In the genomic region with DNA sequence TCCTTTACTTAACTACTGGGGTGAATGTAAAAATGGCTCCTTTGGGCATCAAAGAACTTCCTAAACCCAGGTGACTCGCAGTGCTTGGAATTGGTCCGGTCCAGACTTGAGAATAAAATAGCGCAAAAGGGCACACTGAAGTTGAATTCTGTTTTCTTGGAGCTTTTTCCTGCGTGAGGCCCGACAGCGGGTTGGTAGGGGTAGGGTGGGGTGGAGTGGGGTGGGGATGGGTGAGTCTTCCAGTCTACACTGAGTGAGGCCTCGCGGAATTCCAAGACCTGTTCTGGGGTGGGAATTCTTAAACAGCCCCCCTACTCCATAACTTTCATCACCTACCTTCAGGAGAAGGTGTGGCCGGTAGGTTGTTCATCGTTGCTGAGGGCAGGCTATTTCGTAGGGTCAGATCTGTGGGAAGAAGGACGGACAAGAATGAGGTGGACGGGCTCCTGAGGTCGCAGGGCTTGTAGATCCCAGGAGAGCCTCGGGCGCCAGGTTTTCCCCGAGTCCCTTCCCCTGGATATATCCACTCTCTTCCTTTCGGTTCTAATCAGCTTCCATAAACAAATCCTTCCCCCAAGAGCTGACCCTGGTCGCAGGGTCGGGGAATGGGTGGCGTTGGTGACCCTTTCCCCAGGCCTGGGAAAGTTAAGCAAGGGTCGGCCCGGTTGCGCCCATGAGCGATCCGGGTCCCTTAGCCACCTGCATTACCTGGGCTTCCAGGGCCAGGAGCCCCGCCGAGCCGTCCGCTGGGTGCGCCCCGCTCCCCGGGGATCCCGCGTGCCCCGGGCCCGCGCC, we compare ENCODE assay signal across 8 mouse cellular contexts. TPM values are rescaled to one million over a fixed set of nuclear protein-coding genes. Genes with fewer than 3 reads are reported as not detected.
DNase-seq lines count a peak whose midpoint lies in the region; ATAC-seq and TF ChIP-seq lines count a peak whose summit lies in the region.

No protein-coding gene starts in this region.

- peak overlapping the region; percentile 92 for H3K4me2 ChIP-seq in CH12.LX (ENCODE audit: insufficient read depth, low read depth, poor library complexity, severe bottlenecking)
- peak overlapping the region; percentile 76 for H3K4me2 ChIP-seq in forebrain, embryonic 13.5 days
- peak overlapping the region; percentile 68 for H3K4me2 ChIP-seq in liver, embryonic 14.5 days (ENCODE audit: low read depth)

- H3K36me3 ChIP-seq in heart, embryonic 10.5 days = no peaks in the 10 kb centered on the region
- peaks cover 14 to 21% of the 10 kb centered on the region in 2 experiments for H3K36me3 ChIP-seq in CH12.LX (replicated peaks in 1 of 2; ENCODE audit: control insufficient read depth in 1 of 2, insufficient read depth in 1 of 2, low read length in 1 of 2)
- H3K36me3 ChIP-seq in forebrain, embryonic 13.5 days (ENCODE audit: poor library complexity, severe bottlenecking) = no peaks in the 10 kb centered on the region
- H3K36me3 ChIP-seq in liver, embryonic 14.5 days (replicated peaks; ENCODE audit: control insufficient read depth, insufficient read depth, low read depth) = no peaks in the 10 kb centered on the region

- peak overlapping the region; percentile 18 for H3K9ac ChIP-seq in CH12.LX (ENCODE audit: insufficient read depth, low read depth)
- H3K9ac ChIP-seq in forebrain, embryonic 13.5 days = peak overlapping the region; percentile 37
- no peak overlapping the region; the same call in 1 of the 2 replicates for H3K9ac ChIP-seq in liver, embryonic 14.5 days (replicated peaks)

- H3K27ac ChIP-seq in heart, embryonic 10.5 days = peak overlapping the region; percentile 82
- H3K27ac ChIP-seq in CH12.LX (ENCODE audit: insufficient read depth, low read depth) = no peak overlapping the region
- no peak overlapping the region for H3K27ac ChIP-seq in forebrain, embryonic 13.5 days
- no peak overlapping the region for H3K27ac ChIP-seq in liver, embryonic 14.5 days

- H3K9me3 ChIP-seq in heart, embryonic 10.5 days = no peaks in the 10 kb centered on the region
- no peaks in the 10 kb centered on the region for H3K9me3 ChIP-seq in CH12.LX (replicated peaks; ENCODE audit: low read length)
- no peaks in the 10 kb centered on the region for H3K9me3 ChIP-seq in forebrain, embryonic 13.5 days (replicated peaks)
- no peaks in the 10 kb centered on the region for H3K9me3 ChIP-seq in liver, embryonic 14.5 days (ENCODE audit: control insufficient read depth, low read length)

- DNase-seq in heart, embryonic 10.5 days (ENCODE audit: low spot score) = no peak
- no peak for DNase-seq in heart, adult 8-10 months (ENCODE audit: low spot score)
- DNase-seq in CH12.LX (ENCODE audit: extremely low read depth) = no peak
- DNase-seq in liver, embryonic 14.5 days (ENCODE audit: low read depth in 3 of 3, low spot score in 3 of 3) = no peak
- no peak for DNase-seq in left cerebral cortex, adult 8-10 months (ENCODE audit: low spot score in 2 of 2)
- DNase-seq in thymus, postnatal 4 days = no peak

- peaks cover 46% of the 10 kb centered on the region for H3K4me1 ChIP-seq in heart, embryonic 10.5 days
- peaks cover 13 to 57% of the 10 kb centered on the region in 2 experiments for H3K4me1 ChIP-seq in CH12.LX (ENCODE audit: control insufficient read depth in 1 of 2, insufficient read depth in 2 of 2)
- peaks cover 13% of the 10 kb centered on the region for H3K4me1 ChIP-seq in forebrain, embryonic 13.5 days
- peaks cover 0 to 13% of the 10 kb centered on the region in 2 experiments; a peak in 2 of 4 replicates for H3K4me1 ChIP-seq in liver, embryonic 14.5 days (replicated peaks; ENCODE audit: control insufficient read depth in 2 of 2, insufficient read depth in 2 of 2, low read length in 1 of 2)

- TF ChIP-seq RAD21 in CH12.LX (IDR thresholded peaks at IDR 0.05; ENCODE audit: low read depth, low read length) = no peak

- TF ChIP-seq CTCF in CH12.LX (conservative IDR thresholded peaks at IDR 0.05 in 1 of 2, IDR thresholded peaks at IDR 0.05 in 1 of 2; ENCODE audit: low read depth in 2 of 2, low read length in 2 of 2) = no peak
- TF ChIP-seq CTCF in liver, embryonic 14.5 days (IDR thresholded peaks at IDR 0.05; ENCODE audit: low read depth) = no peak

- TF ChIP-seq POLR2A in CH12.LX (IDR thresholded peaks at IDR 0.05; ENCODE audit: low read depth, low read length) = no peak

- H3K4me3 ChIP-seq in heart, embryonic 10.5 days = peak overlapping the region; percentile 73
- peak overlapping the region in 2 of 3 experiments; percentile 60 to 69 for H3K4me3 ChIP-seq in CH12.LX (replicated peaks in 1 of 3; ENCODE audit: low read depth in 2 of 3, low read length in 2 of 3, poor library complexity in 1 of 3)
- peak overlapping the region; percentile 43 for H3K4me3 ChIP-seq in forebrain, embryonic 13.5 days
- peak overlapping the region; percentile 46 to 47 for H3K4me3 ChIP-seq in liver, embryonic 14.5 days (ENCODE audit: insufficient read depth in 1 of 2, low read depth in 2 of 2, low read length in 2 of 2)

- H3K27me3 ChIP-seq in heart, embryonic 10.5 days (ENCODE audit: insufficient read depth, poor library complexity, severe bottlenecking) = peaks cover 55% of the 10 kb centered on the region
- H3K27me3 ChIP-seq in CH12.LX (replicated peaks) = peaks cover 6% of the 10 kb centered on the region
- H3K27me3 ChIP-seq in forebrain, embryonic 13.5 days = peaks cover 63% of the 10 kb centered on the region
- peaks cover 42% of the 10 kb centered on the region for H3K27me3 ChIP-seq in liver, embryonic 14.5 days (ENCODE audit: control insufficient read depth, insufficient read depth, low read length)

- TF ChIP-seq EP300 in CH12.LX (IDR thresholded peaks at IDR 0.05; ENCODE audit: low read length) = no peak
- no peak for TF ChIP-seq EP300 in liver, embryonic 14.5 days (IDR thresholded peaks at IDR 0.05; ENCODE audit: low read depth)

- no peaks in the 10 kb centered on the region for H3K79me2 ChIP-seq in CH12.LX (replicated peaks; ENCODE audit: control insufficient read depth, extremely low read depth, insufficient read depth, poor library complexity, severe bottlenecking)

- WGBS in heart, embryonic 10.5 days = 2% methylated on average over 38 of the region's 38 CpGs
- 2% methylated on average over 38 of the region's 38 CpGs for WGBS in forebrain, embryonic 13.5 days
- WGBS in liver, embryonic 14.5 days (ENCODE audit: insufficient replicate concordance) = 4% methylated on average over 38 of the region's 38 CpGs

- no peak for ATAC-seq in forebrain, embryonic 13.5 days
- ATAC-seq in liver, embryonic 14.5 days (ENCODE audit: insufficient read depth) = no peak; the same call in 1 of the 2 replicates
- ATAC-seq in CD4-positive, CD25-positive, alpha-beta regulatory T cell, adult 4 months = no peak

- in situ Hi-C loops in CH12.LX (cut with MboI; ENCODE audit: low pct_ligation_motif_present, low pct_unique_long_range_greater_than_20kb, low sequenced_read_pairs) = no loop called here

- dilution Hi-C loops in CH12.LX (cut with MboI; ENCODE audit: extremely low pct_ligation_motif_present, extremely low pct_unique_long_range_greater_than_20kb, low sequenced_read_pairs) = no loop called here

RNA-seq across cellular contexts. Expression of a gene that starts 0.7 kb away (rescaled TPM):
- polyA plus RNA-seq in heart, embryonic 10.5 days (2016; fragmentation: Nextera tagmentation; extraction: Ambion mirVana) = 16.2 and 16.9 TPM in 2 replicates
- 10 to 100 TPM; 10.9 to 20.2 (median 11.9) TPM for total RNA-seq in heart, adult 8-10 months (2022)
- total RNA-seq in CH12.LX (2012; rRNA removed) = 4.9 and 7.0 TPM in 2 replicates
- 0.55 and 1.3 TPM in 2 replicates for total RNA-seq in CH12.LX (2014; rRNA removed)
- 3.2 and 4.8 TPM in 2 replicates for polyA plus RNA-seq in CH12.LX (2012; ENCODE audit: insufficient read length, low read depth)
- polyA plus RNA-seq in forebrain, embryonic 13.5 days (2015; fragmentation: Nextera tagmentation; extraction: Ambion mirVana) = 1.7 and 2.1 TPM in 2 replicates
- polyA plus RNA-seq in liver, embryonic 14.5 days (2012; rRNA removed) = 7.3 TPM in 2 replicates
- polyA plus RNA-seq in liver, embryonic 14.5 days (2014; fragmentation: Nextera tagmentation; extraction: Ambion mirVana) = 6.8 and 7.0 TPM in 2 replicates
- 1 to 10 TPM; 1.9 to 3.1 (median 2.3) TPM for total RNA-seq in left cerebral cortex, adult 8-10 months (2022)
- not detected for polyA plus RNA-seq in CD4-positive, CD25-positive, alpha-beta regulatory T cell, adult 4 months (2017; shearing (Covaris generic))

RNA-seq across cellular contexts. Expression of a gene that starts 20.9 kb away (rescaled TPM):
- polyA plus RNA-seq in heart, embryonic 10.5 days (2016; fragmentation: Nextera tagmentation; extraction: Ambion mirVana) = 209 and 212 TPM in 2 replicates
- total RNA-seq in heart, adult 8-10 months (2022) = 100 to 1,000 TPM; 170 to 189 (median 183) TPM
- 56.0 and 63.8 TPM in 2 replicates for total RNA-seq in CH12.LX (2012; rRNA removed)
- total RNA-seq in CH12.LX (2014; rRNA removed) = 139 and 159 TPM in 2 replicates
- polyA plus RNA-seq in CH12.LX (2012; ENCODE audit: insufficient read length, low read depth) = 160 and 213 TPM in 2 replicates
- 190 and 192 TPM in 2 replicates for polyA plus RNA-seq in forebrain, embryonic 13.5 days (2015; fragmentation: Nextera tagmentation; extraction: Ambion mirVana)
- polyA plus RNA-seq in liver, embryonic 14.5 days (2012; rRNA removed) = 104 and 107 TPM in 2 replicates
- polyA plus RNA-seq in liver, embryonic 14.5 days (2014; fragmentation: Nextera tagmentation; extraction: Ambion mirVana) = 178 and 182 TPM in 2 replicates
- 100 to 1,000 TPM; 118 to 126 (median 122) TPM for total RNA-seq in left cerebral cortex, adult 8-10 months (2022)
- 100 to 1,000 TPM; 682 to 766 TPM for polyA plus RNA-seq in CD4-positive, CD25-positive, alpha-beta regulatory T cell, adult 4 months (2017; shearing (Covaris generic))

RNA-seq across cellular contexts. Expression of a gene that starts 33.3 kb away (rescaled TPM):
- 4.3 and 10.3 TPM in 2 replicates for polyA plus RNA-seq in heart, embryonic 10.5 days (2016; fragmentation: Nextera tagmentation; extraction: Ambion mirVana)
- total RNA-seq in heart, adult 8-10 months (2022) = 1 to 10 TPM in 2 of 4 experiments, under 1 TPM in 2; 0.84 to 2.6 (median 1.1) TPM
- total RNA-seq in CH12.LX (2012; rRNA removed) (60.4 and 64.8 TPM in 2 replicates), CH12.LX (2014; rRNA removed) (49.2 and 51.4 TPM in 2 replicates)
- 72.8 and 89.9 TPM in 2 replicates for polyA plus RNA-seq in CH12.LX (2012; ENCODE audit: insufficient read length, low read depth)
- polyA plus RNA-seq in forebrain, embryonic 13.5 days (2015; fragmentation: Nextera tagmentation; extraction: Ambion mirVana) = 1.3 and 1.7 TPM in 2 replicates
- polyA plus RNA-seq in liver, embryonic 14.5 days (2012; rRNA removed) = 16.5 and 17.5 TPM in 2 replicates
- polyA plus RNA-seq in liver, embryonic 14.5 days (2014; fragmentation: Nextera tagmentation; extraction: Ambion mirVana) = 12.7 and 15.2 TPM in 2 replicates
- total RNA-seq in left cerebral cortex, adult 8-10 months (2022) = 10 to 100 TPM in 1 of 4 experiments, 1 to 10 TPM in 3; 6.8 to 10.0 (median 7.6) TPM
- polyA plus RNA-seq in CD4-positive, CD25-positive, alpha-beta regulatory T cell, adult 4 months (2017; shearing (Covaris generic)) = 100 to 1,000 TPM; 283 to 390 TPM

RNA-seq across cellular contexts. Expression of a gene that starts 36.3 kb away (rescaled TPM):
- polyA plus RNA-seq in heart, embryonic 10.5 days (2016; fragmentation: Nextera tagmentation; extraction: Ambion mirVana) = 2.0 and 2.1 TPM in 2 replicates
- total RNA-seq in heart, adult 8-10 months (2022) = 10 to 100 TPM; 11.1 to 17.3 (median 13.8) TPM
- total RNA-seq in CH12.LX (2012; rRNA removed) = 3.5 and 7.4 TPM in 2 replicates
- 0.97 and 1.7 TPM in 2 replicates for total RNA-seq in CH12.LX (2014; rRNA removed)
- polyA plus RNA-seq in CH12.LX (2012; ENCODE audit: insufficient read length, low read depth) = 6.3 and 9.1 TPM in 2 replicates
- polyA plus RNA-seq in forebrain, embryonic 13.5 days (2015; fragmentation: Nextera tagmentation; extraction: Ambion mirVana) = 36.4 and 37.5 TPM in 2 replicates
- polyA plus RNA-seq in liver, embryonic 14.5 days (2012; rRNA removed) = 0.46 and 0.77 TPM in 2 replicates
- polyA plus RNA-seq in liver, embryonic 14.5 days (2014; fragmentation: Nextera tagmentation; extraction: Ambion mirVana) = 0.19 and 0.39 TPM in 2 replicates
- total RNA-seq in left cerebral cortex, adult 8-10 months (2022) = 100 to 1,000 TPM; 119 to 151 (median 133) TPM
- polyA plus RNA-seq in CD4-positive, CD25-positive, alpha-beta regulatory T cell, adult 4 months (2017; shearing (Covaris generic)) = 10 to 100 TPM; 13.3 to 17.4 TPM

RNA-seq across cellular contexts. Expression of a gene that starts 51.7 kb away (rescaled TPM):
- 1.5 and 2.4 TPM in 2 replicates for polyA plus RNA-seq in heart, embryonic 10.5 days (2016; fragmentation: Nextera tagmentation; extraction: Ambion mirVana)
- total RNA-seq in heart, adult 8-10 months (2022) = 1 to 10 TPM; 1.1 to 2.0 (median 1.5) TPM
- total RNA-seq in CH12.LX (2012; rRNA removed) = 4.8 and 5.1 TPM in 2 replicates
- total RNA-seq in CH12.LX (2014; rRNA removed) = 1.3 and 1.8 TPM in 2 replicates
- polyA plus RNA-seq in CH12.LX (2012; ENCODE audit: insufficient read length, low read depth) = 3.3 TPM in 2 replicates
- polyA plus RNA-seq in forebrain, embryonic 13.5 days (2015; fragmentation: Nextera tagmentation; extraction: Ambion mirVana) = 0.23 and 1.2 TPM in 2 replicates
- polyA plus RNA-seq in liver, embryonic 14.5 days (2012; rRNA removed) = 8.1 and 9.5 TPM in 2 replicates
- 11.5 and 13.8 TPM in 2 replicates for polyA plus RNA-seq in liver, embryonic 14.5 days (2014; fragmentation: Nextera tagmentation; extraction: Ambion mirVana)
- total RNA-seq in left cerebral cortex, adult 8-10 months (2022) = 1 to 10 TPM; 1.7 to 5.8 (median 4.5) TPM
- 10 to 100 TPM in 1 of 2 experiments, 1 to 10 TPM in 1; 5.7 to 10.5 TPM for polyA plus RNA-seq in CD4-positive, CD25-positive, alpha-beta regulatory T cell, adult 4 months (2017; shearing (Covaris generic))
